Mouse (Mus musculus) limb, embryonic 11.5 days (tissue): ENCODE data around the gene 9330159F19Rik. TPM values are rescaled to one million over a fixed set of nuclear protein-coding genes. Genes with fewer than 3 reads are reported as not detected.
A peak's percentile ranks its signal among the peaks of the same experiment; 100 is the strongest.

Source experiments
- ATAC-seq: fragments of 200-750 bp; cut with Nextera tagmentation; 2 replicates; pipeline ENCODE4 v1.8.0; 2017; ENCODE audit warnings: low read depth; ENCODE audit not compliant: insufficient number of reproducible peaks, low FRiP score, low TSS enrichment
- DNase-seq: peaks from one replicate; pipeline ENCODE4 v3.0.0-alpha.2; 2015; ENCODE audit warnings: low spot score
- H3K27ac ChIP-seq: fragments of 300-500 bp; sonication (generic); replicated peaks from 2 replicates; pipeline ENCODE4 v1.5.1; 2014; ENCODE audit warnings: low read depth, mild to moderate bottlenecking, low read length
- H3K27me3 ChIP-seq: fragments of 300-500 bp; sonication (generic); 2 replicates; pipeline ENCODE4 v1.6.1; 2014; ENCODE audit warnings: mild to moderate bottlenecking, low read length, mixed read lengths; ENCODE audit not compliant: control insufficient read depth, insufficient read depth
- H3K36me3 ChIP-seq: fragments of 300-500 bp; sonication (generic); 2 replicates; pipeline ENCODE4 v1.6.1; 2014; ENCODE audit warnings: mild to moderate bottlenecking, low read length, moderate library complexity, mixed read lengths; ENCODE audit not compliant: control insufficient read depth, insufficient read depth
- H3K4me1 ChIP-seq: fragments of 300-500 bp; sonication (generic); 2 replicates; pipeline ENCODE4 v1.6.1; 2014; ENCODE audit warnings: low read length, mixed read lengths; ENCODE audit not compliant: control insufficient read depth, insufficient read depth
- H3K4me2 ChIP-seq: fragments of 300-500 bp; sonication (generic); 2 replicates; pipeline ENCODE4 v1.6.1; 2014; ENCODE audit warnings: low read depth, mild to moderate bottlenecking, moderate library complexity; ENCODE audit not compliant: severe bottlenecking
- H3K4me3 ChIP-seq: fragments of 300-500 bp; sonication (generic); 2 replicates; pipeline ENCODE4 v1.5.1; 2014; ENCODE audit warnings: low read depth, low read length
- H3K9ac ChIP-seq: fragments of 300-500 bp; sonication (generic); 2 replicates; pipeline ENCODE4 v1.6.1; 2014; ENCODE audit warnings: mild to moderate bottlenecking, low read length
- H3K9me3 ChIP-seq: fragments of 300-500 bp; sonication (generic); 2 replicates; pipeline ENCODE4 v1.6.1; 2016; ENCODE audit warnings: low read length; ENCODE audit not compliant: control insufficient read depth
- WGBS: fragments of 180-500 bp; shearing (Covaris S2); extraction: QIAGEN DNeasy Blood & Tissue Kit; methylation state at CpG from one replicate; pipeline ENCODE4 v1.1.7; 2014; 5-methylcytosine and 5-hydroxymethylcytosine counted together
- polyA plus RNA-seq: library from polyadenylated mRNA; unstranded; fragments of >200 nt; fragmentation: Nextera tagmentation; extraction: Ambion mirVana; gene quantifications from 2 replicates; pipeline ENCODE4 v1.2.1, GENCODE M21; 2014

Gene 9330159F19Rik
- 0.24 and 0.61 TPM in 2 replicates for polyA plus RNA-seq

DNA sequence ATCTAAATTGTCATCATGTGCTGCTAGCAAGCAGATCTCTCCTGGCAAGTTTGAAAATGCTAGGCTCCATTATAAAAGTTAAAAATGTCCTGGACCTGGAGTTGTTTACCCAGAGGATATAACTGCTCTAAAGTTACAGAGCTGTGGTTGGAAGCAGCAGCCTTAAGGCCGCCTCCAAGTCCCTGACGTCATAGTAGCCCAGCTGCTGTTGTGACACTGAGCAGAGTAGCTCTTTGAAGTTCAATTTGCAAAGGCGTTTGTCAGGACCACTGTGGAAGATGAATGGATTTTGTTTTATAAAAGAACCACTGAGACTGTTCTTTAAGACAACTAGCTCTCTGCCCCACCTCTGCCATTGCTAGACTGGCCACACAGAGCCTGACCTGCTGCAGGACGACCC is at the start of gene 9330159F19Rik:
Gene 9330159F19Rik (plus strand): TSS at position 154 of the 400 bp plus-strand sequence.
- H3K4me1 ChIP-seq: no peaks in the 10 kb centered on the region
- no peaks in the 10 kb centered on the region for H3K9me3 ChIP-seq
- H3K4me2 ChIP-seq: no peak within 1 kb of the TSS
- no peak within 1 kb of the TSS for H3K27ac ChIP-seq
- no peak within 1 kb of the TSS for H3K9ac ChIP-seq
- peak; percentile 89 for ATAC-seq
- no peaks in the 10 kb centered on the region for H3K27me3 ChIP-seq
- peak; percentile 69 for DNase-seq
- WGBS: 10% methylated on average over 4 of the region's 4 CpGs
- H3K4me3 ChIP-seq: no peak within 1 kb of the TSS
- H3K36me3 ChIP-seq: no peaks in the 10 kb centered on the region

DNA sequence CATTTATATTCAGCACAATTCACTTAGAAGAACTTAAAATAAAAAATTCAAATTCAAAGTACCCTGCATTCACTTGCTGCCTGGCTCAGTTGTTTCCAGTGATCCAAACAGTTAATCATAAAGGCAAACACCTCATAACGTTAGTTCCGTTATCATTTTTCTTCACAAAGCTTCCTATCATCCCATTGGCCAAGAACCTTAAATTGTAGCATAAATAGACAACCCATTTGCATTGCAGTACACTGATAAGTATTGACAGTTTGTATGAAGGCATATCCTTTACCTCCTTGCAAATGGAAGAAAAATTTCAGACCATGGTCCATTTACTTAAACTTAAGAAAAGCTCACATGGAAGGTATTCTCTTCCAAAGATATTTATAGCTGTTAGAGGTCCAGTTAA is 49.7 kb upstream of the 9330159F19Rik start:
- H3K9me3 ChIP-seq: no peaks in the 10 kb centered on the region
- DNase-seq (no peak), ATAC-seq (no peak)
- no peak overlapping the region for H3K4me2 ChIP-seq
- no peaks in the 10 kb centered on the region for H3K27me3 ChIP-seq
- H3K9ac ChIP-seq: no peak overlapping the region
- no peaks in the 10 kb centered on the region for H3K4me1 ChIP-seq
- 79% methylated on average over 2 of the region's 2 CpGs for WGBS
- no peak overlapping the region for H3K27ac ChIP-seq
- no peak overlapping the region for H3K4me3 ChIP-seq
- no peaks in the 10 kb centered on the region for H3K36me3 ChIP-seq

DNA sequence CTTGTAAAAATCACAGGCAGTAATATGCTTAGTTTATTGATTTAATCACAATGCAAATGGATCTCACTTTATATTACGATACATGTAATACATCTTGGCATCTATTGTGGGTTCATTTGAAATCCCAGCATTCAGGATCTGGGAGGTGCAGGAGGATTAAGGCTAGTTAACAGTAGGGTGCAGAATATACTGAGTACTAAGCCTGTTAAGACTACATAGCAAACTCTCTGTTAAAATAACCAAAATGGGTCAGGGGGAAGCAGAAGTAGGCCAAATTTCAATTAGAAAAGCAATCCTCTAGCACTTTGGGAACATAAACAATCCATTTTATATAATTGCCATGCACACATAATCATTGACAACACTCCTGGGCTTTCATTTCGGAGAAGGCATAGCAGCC is 37.6 kb upstream of the 9330159F19Rik start:
- H3K9me3 ChIP-seq: no peaks in the 10 kb centered on the region
- no peak for DNase-seq
- H3K27me3 ChIP-seq: no peaks in the 10 kb centered on the region
- H3K4me2 ChIP-seq: no peak overlapping the region
- H3K4me3 ChIP-seq: no peak overlapping the region
- no peak overlapping the region for H3K9ac ChIP-seq
- no peak overlapping the region for H3K27ac ChIP-seq
- 90% methylated on average over 2 of the region's 2 CpGs for WGBS
- no peaks in the 10 kb centered on the region for H3K4me1 ChIP-seq
- H3K36me3 ChIP-seq: no peaks in the 10 kb centered on the region
- no peak for ATAC-seq

DNA sequence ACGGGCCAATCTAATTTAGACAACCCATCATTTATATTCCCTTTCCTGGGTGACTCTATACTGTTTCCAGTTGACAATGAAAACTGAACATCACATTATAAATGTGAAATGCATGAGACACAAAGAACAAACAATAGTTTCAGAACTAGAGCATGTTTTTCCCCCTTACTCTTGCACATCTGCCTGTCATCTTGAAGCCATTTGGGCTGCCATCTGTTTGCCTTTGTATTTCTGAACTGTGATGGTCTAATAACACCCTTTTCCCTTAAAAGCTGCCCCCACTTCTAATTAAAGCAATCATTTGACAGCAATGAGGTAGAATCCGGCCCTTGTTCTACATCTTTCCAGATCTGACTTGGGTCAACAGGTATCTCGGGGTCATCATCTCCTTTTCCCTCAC is 35.8 kb upstream of the 9330159F19Rik start:
- no peaks in the 10 kb centered on the region for H3K4me1 ChIP-seq
- H3K9ac ChIP-seq: no peak overlapping the region
- no peak overlapping the region for H3K4me2 ChIP-seq
- no peak overlapping the region for H3K27ac ChIP-seq
- H3K9me3 ChIP-seq: no peaks in the 10 kb centered on the region
- DNase-seq: no peak
- 72% methylated on average over 3 of the region's 3 CpGs for WGBS
- H3K27me3 ChIP-seq: no peaks in the 10 kb centered on the region
- no peaks in the 10 kb centered on the region for H3K36me3 ChIP-seq
- no peak overlapping the region for H3K4me3 ChIP-seq
- no peak for ATAC-seq

DNA sequence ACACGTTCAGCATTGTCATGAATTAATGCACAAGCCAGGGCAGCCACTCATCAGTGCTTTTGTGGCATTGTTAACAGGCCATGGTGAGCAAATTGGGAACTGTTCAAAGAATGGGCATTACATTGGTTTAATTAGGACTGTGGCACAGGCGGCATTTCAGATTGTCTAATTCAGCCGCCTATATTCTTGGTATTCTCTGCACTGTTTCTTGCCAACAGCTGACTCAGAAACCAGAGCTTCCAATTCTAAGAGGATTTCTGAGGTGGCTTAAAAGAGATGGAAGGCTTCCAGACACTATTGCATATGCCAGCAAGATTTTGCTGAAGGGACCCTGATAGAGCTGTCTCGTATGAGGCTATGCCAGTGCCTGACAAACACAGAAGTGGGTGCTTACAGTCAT is 34.5 kb upstream of the 9330159F19Rik start:
- no peak for ATAC-seq
- Histone ChIP-seq H3K4me2 (no peak overlapping the region), H3K9ac (no peak overlapping the region), H3K27ac (no peak overlapping the region), H3K27me3 (no peaks in the 10 kb centered on the region), H3K36me3 (no peaks in the 10 kb centered on the region), H3K4me3 (no peak overlapping the region), H3K4me1 (no peaks in the 10 kb centered on the region), H3K9me3 (no peaks in the 10 kb centered on the region)
- 92% methylated on average over 4 of the region's 4 CpGs for whole genome bisulfite sequencing
- DNase-seq: no peak

DNA sequence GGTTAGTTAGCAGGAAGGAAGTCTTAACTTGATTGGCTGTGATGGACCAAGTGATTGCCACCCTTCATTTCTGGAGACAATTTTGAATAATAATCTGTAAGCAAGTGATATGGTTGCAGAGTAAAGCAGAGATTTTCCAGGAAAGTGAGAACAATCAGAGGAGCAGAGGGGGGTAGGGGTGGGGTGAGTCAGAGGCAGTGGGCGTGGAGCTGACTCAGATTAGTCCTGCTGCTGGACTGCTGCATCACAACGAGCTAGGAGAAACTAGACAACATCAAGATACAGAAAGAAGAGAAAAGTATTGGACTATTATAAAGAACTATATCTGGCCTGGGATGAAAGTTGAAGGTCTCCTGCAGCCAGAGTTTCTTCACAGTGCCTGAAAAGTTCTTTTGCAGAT is 33.4 kb upstream of the 9330159F19Rik start:
- no peak overlapping the region for H3K4me3 ChIP-seq
- WGBS: 64% methylated on average over 2 of the region's 2 CpGs
- H3K27ac ChIP-seq: no peak overlapping the region
- no peak overlapping the region for H3K9ac ChIP-seq
- DNase-seq: no peak
- H3K36me3 ChIP-seq: no peaks in the 10 kb centered on the region
- no peaks in the 10 kb centered on the region for H3K27me3 ChIP-seq
- H3K9me3 ChIP-seq: no peaks in the 10 kb centered on the region
- no peak overlapping the region for H3K4me2 ChIP-seq
- ATAC-seq: no peak
- H3K4me1 ChIP-seq: no peaks in the 10 kb centered on the region

DNA sequence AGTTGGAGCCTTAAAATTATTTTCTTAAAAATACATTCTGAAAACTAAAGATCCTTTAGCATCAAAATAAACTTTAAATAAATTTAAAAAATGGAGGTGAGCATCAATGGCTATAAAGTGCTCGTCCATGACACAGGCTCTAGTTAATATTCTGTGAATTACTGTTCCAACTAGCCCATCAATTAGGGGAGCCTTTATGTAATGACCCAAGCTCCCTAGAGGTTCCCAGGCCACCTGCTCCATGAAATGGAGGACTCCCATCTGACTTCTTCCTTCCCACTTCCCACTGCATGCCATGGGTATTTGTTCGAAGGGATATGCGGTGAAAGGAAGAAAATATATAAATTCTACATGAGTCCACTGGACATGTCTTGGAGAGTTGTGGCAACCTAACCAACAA is 31.2 kb upstream of the 9330159F19Rik start:
- Histone ChIP-seq H3K27ac (no peak overlapping the region), H3K9ac (no peak overlapping the region), H3K27me3 (no peaks in the 10 kb centered on the region), H3K36me3 (no peaks in the 10 kb centered on the region), H3K4me2 (no peak overlapping the region), H3K4me1 (no peaks in the 10 kb centered on the region), H3K9me3 (no peaks in the 10 kb centered on the region), H3K4me3 (no peak overlapping the region)
- DNase-seq (no peak), ATAC-seq (no peak)
- WGBS: 91% methylated on average over 3 of the region's 3 CpGs

DNA sequence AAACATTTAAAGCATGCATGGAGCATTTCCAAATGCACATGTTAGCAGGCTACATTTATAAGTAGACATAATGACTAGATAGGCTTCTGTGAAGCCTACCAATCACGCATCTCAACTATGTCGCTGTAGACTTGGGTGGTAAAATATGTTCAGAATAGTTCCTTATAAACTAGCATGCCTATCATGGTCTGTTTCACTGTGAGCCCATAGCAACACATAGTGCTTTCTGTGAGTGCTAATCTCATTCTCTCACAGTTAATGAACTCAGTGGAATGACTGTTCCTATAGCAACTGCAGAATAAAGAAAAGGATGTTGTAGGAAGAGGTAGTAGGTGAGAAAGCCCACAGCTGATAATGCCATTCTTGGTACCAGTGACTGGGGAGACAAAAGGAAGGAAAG is 30.4 kb upstream of the 9330159F19Rik start:
- DNase-seq: no peak
- Histone ChIP-seq H3K9ac (no peak overlapping the region), H3K27ac (no peak overlapping the region), H3K4me2 (no peak overlapping the region), H3K27me3 (no peaks in the 10 kb centered on the region), H3K4me1 (no peaks in the 10 kb centered on the region), H3K36me3 (no peaks in the 10 kb centered on the region), H3K4me3 (no peak overlapping the region), H3K9me3 (no peaks in the 10 kb centered on the region)
- ATAC-seq: no peak
- 86% methylated on average over 2 of the region's 2 CpGs for WGBS

DNA sequence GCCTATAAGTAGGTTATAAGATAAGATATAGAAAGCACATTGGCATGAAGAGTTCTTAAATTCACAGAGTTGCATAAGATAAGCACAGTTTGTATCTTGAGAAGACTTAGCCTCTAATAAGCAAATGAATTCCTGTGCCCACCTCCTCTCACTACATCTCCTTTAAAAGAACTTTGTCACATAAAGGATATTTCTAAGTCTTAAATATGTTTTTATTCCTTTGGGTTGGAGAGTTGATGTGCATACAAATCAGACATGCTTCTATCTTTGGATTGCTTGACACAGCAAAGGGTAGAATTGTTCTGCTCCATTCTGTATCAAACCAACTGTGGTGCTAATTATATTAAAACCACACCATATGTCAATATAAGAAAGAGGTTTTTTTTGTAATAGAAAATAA is 17.6 kb upstream of the 9330159F19Rik start:
- Histone ChIP-seq H3K4me2 (no peak overlapping the region), H3K36me3 (no peaks in the 10 kb centered on the region), H3K4me1 (no peaks in the 10 kb centered on the region), H3K4me3 (no peak overlapping the region), H3K27ac (no peak overlapping the region), H3K9ac (no peak overlapping the region), H3K9me3 (no peaks in the 10 kb centered on the region), H3K27me3 (no peaks in the 10 kb centered on the region)
- DNase-seq (no peak), ATAC-seq (no peak)
